Mouse (Mus musculus) lung, embryonic 16.5 days (tissue): Measurements from ENCODE around the gene Prc1. TPM values are rescaled to one million over a fixed set of nuclear protein-coding genes. Genes with fewer than 3 reads are reported as not detected.

ENCODE experiments used
- ATAC-seq: fragments of 200-750 bp; cut with Nextera tagmentation; 2 replicates; pipeline ENCODE4 v1.8.0; 2017; ENCODE audit warnings: low read depth, mild to moderate bottlenecking, moderate library complexity
- H3K27ac ChIP-seq: fragments of 300-500 bp; sonication (generic); 2 replicates; pipeline ENCODE4 v1.5.1; 2014; ENCODE audit warnings: mild to moderate bottlenecking, control low read depth, low read length
- H3K27me3 ChIP-seq: fragments of 300-500 bp; sonication (generic); 2 replicates; pipeline ENCODE4 v1.6.1; 2014; ENCODE audit warnings: low read depth, low read length, mixed read lengths; ENCODE audit not compliant: control insufficient read depth, insufficient read depth
- H3K36me3 ChIP-seq: fragments of 300-500 bp; sonication (generic); 2 replicates; pipeline ENCODE4 v1.6.1; 2014; ENCODE audit warnings: low read length; ENCODE audit not compliant: control insufficient read depth, insufficient read depth
- H3K4me1 ChIP-seq: fragments of 300-500 bp; sonication (generic); replicated peaks from 2 replicates; pipeline ENCODE4 v1.6.1; 2014; ENCODE audit warnings: low read length, mixed read lengths; ENCODE audit not compliant: control insufficient read depth, insufficient read depth
- H3K4me2 ChIP-seq: fragments of 300-500 bp; sonication (generic); 2 replicates; pipeline ENCODE4 v1.6.1; 2014; ENCODE audit warnings: low read depth, low read length, control low read depth
- H3K4me3 ChIP-seq: fragments of 300-500 bp; sonication (generic); 2 replicates; pipeline ENCODE4 v1.5.1; 2014; ENCODE audit warnings: mild to moderate bottlenecking, low read length, control low read depth
- H3K9ac ChIP-seq: fragments of 300-500 bp; sonication (generic); 2 replicates; pipeline ENCODE4 v1.6.1; 2014; ENCODE audit warnings: low read length, control low read depth
- H3K9me3 ChIP-seq: fragments of 300-500 bp; sonication (generic); 2 replicates; pipeline ENCODE4 v1.6.1; 2016; ENCODE audit warnings: low read length; ENCODE audit not compliant: control insufficient read depth
- WGBS: fragments of 180-500 bp; shearing (Covaris S2); extraction: QIAGEN DNeasy Blood & Tissue Kit; methylation state at CpG from one replicate; pipeline ENCODE4 v1.1.7; 2014; 5-methylcytosine and 5-hydroxymethylcytosine counted together
- polyA plus RNA-seq: library from polyadenylated mRNA; unstranded; fragments of >200 nt; fragmentation: Nextera tagmentation; extraction: Ambion mirVana; gene quantifications from 2 replicates; pipeline ENCODE4 v1.2.1, GENCODE M21; 2015

Gene Prc1
- polyA plus RNA-seq, 1 experiment from 2014 or later = 182 TPM

- WGBS = 65% methylated on average over 2 of the region's 2 CpGs
Measured at GRCm38 (mm10) chr7:80350808-80351207, 56.6 kb downstream of the Prc1 start.

GRCm38 (mm10) chr7:80352920-80353319 is 58.7 kb downstream of the Prc1 start:
- Histone ChIP-seq H3K27ac (no peak overlapping the region), H3K9me3 (no peaks in the 10 kb centered on the region), H3K27me3 (no peaks in the 10 kb centered on the region), H3K36me3 (peaks cover 19% of the 10 kb centered on the region), H3K4me2 (no peak overlapping the region), H3K4me3 (no peak overlapping the region), H3K9ac (no peak overlapping the region), H3K4me1 (peaks cover 5% of the 10 kb centered on the region; the same call in 1 of the 2 replicates)
- no peak for ATAC-seq
- 91% methylated on average over 8 of the region's 8 CpGs for WGBS

More at GRCm38 (mm10) chr7:80350808-80351207, 56.6 kb downstream of the Prc1 start:
- no peak overlapping the region for H3K27ac ChIP-seq
- H3K4me1 ChIP-seq = peaks cover 10% of the 10 kb centered on the region
- no peaks in the 10 kb centered on the region for H3K27me3 ChIP-seq
- H3K9me3 ChIP-seq = no peaks in the 10 kb centered on the region
- H3K4me3 ChIP-seq = no peak overlapping the region
- H3K36me3 ChIP-seq = peaks cover 12% of the 10 kb centered on the region; the same call in 1 of the 2 replicates
- ATAC-seq = no peak
- H3K9ac ChIP-seq = no peak overlapping the region
- H3K4me2 ChIP-seq = no peak overlapping the region

- ATAC-seq = no peak
- WGBS = 83% methylated on average over 13 of the region's 13 CpGs
- Histone ChIP-seq H3K36me3 (peaks cover 18% of the 10 kb centered on the region), H3K4me1 (no peaks in the 10 kb centered on the region), H3K4me3 (no peak overlapping the region), H3K27ac (no peak overlapping the region), H3K9me3 (no peaks in the 10 kb centered on the region), H3K9ac (no peak overlapping the region), H3K4me2 (no peak overlapping the region), H3K27me3 (no peaks in the 10 kb centered on the region)
Measured at GRCm38 (mm10) chr7:80356351-80356750, 62.1 kb downstream of the Prc1 start.

GRCm38 (mm10) chr7:80357156-80357555 is 62.9 kb downstream of the Prc1 start:
- H3K27me3 ChIP-seq = no peaks in the 10 kb centered on the region
- no peak overlapping the region for H3K27ac ChIP-seq
- WGBS = 76% methylated on average over 8 of the region's 8 CpGs
- no peaks in the 10 kb centered on the region for H3K9me3 ChIP-seq
- peaks cover 20% of the 10 kb centered on the region for H3K36me3 ChIP-seq
- H3K9ac ChIP-seq = no peak overlapping the region
- no peaks in the 10 kb centered on the region for H3K4me1 ChIP-seq
- no peak for ATAC-seq
- H3K4me3 ChIP-seq = no peak overlapping the region
- no peak overlapping the region for H3K4me2 ChIP-seq

- H3K9me3 ChIP-seq = no peaks in the 10 kb centered on the region
- no peak overlapping the region for H3K27ac ChIP-seq
- H3K36me3 ChIP-seq = peaks cover 27% of the 10 kb centered on the region
- no peaks in the 10 kb centered on the region for H3K27me3 ChIP-seq
- no peak for ATAC-seq
- H3K4me1 ChIP-seq = no peaks in the 10 kb centered on the region
- H3K4me3 ChIP-seq = no peak overlapping the region
- H3K4me2 ChIP-seq = no peak overlapping the region
- H3K9ac ChIP-seq = no peak overlapping the region
- 73% methylated on average over 4 of the region's 4 CpGs for WGBS
Measured at GRCm38 (mm10) chr7:80358039-80358438, 63.8 kb downstream of the Prc1 start.

- Histone ChIP-seq H3K4me1 (no peaks in the 10 kb centered on the region), H3K9ac (no peak overlapping the region), H3K27ac (no peak overlapping the region), H3K36me3 (peaks cover 42% of the 10 kb centered on the region), H3K27me3 (no peaks in the 10 kb centered on the region), H3K4me2 (no peak overlapping the region), H3K4me3 (no peak overlapping the region), H3K9me3 (no peaks in the 10 kb centered on the region)
- ATAC-seq = no peak
- 43% methylated on average over 3 of the region's 3 CpGs for WGBS
Measured at GRCm38 (mm10) chr7:80360435-80360834, 66.2 kb downstream of the Prc1 start.

GRCm38 (mm10) chr7:80365759-80366158 is 71.5 kb downstream of the Prc1 start:
- no peak overlapping the region for H3K4me2 ChIP-seq
- H3K27ac ChIP-seq = no peak overlapping the region
- H3K4me1 ChIP-seq = peaks cover 21% of the 10 kb centered on the region
- peak; percentile 16; the same call in 1 of the 2 replicates for ATAC-seq
- peaks cover 54% of the 10 kb centered on the region for H3K36me3 ChIP-seq
- WGBS = 53% methylated on average over 2 of the region's 2 CpGs
- no peaks in the 10 kb centered on the region for H3K9me3 ChIP-seq
- no peaks in the 10 kb centered on the region for H3K27me3 ChIP-seq
- no peak overlapping the region for H3K4me3 ChIP-seq
- no peak overlapping the region for H3K9ac ChIP-seq

Other genes starting within 250 kb of the Prc1 start
- 671 and 680 TPM in 2 replicates for gene Idh2, start 179.1 kb upstream of the Prc1 start, polyA plus RNA-seq
- gene Sema4b, start 107.6 kb upstream of the Prc1 start, polyA plus RNA-seq = 15.8 and 16.3 TPM in 2 replicates
- gene Cib1, start 61.6 kb upstream of the Prc1 start, polyA plus RNA-seq = 88.4 and 96.0 TPM in 2 replicates
- 3.5 and 3.9 TPM in 2 replicates for gene Gdpgp1, start 61.6 kb upstream of the Prc1 start, polyA plus RNA-seq
- gene Ttll13, start 48.1 kb upstream of the Prc1 start, polyA plus RNA-seq = 1.1 and 2.2 TPM in 2 replicates
- gene Ngrn, start 33.2 kb upstream of the Prc1 start, polyA plus RNA-seq = 46.2 and 47.4 TPM in 2 replicates
- gene Vps33b, start 24.8 kb upstream of the Prc1 start, polyA plus RNA-seq = 9.7 and 10.7 TPM in 2 replicates
- 7.2 and 8.9 TPM in 2 replicates for gene Rccd1, start 30.0 kb downstream of the Prc1 start, polyA plus RNA-seq
- 40.8 and 42.3 TPM in 2 replicates for gene Unc45a, start 46.6 kb downstream of the Prc1 start, polyA plus RNA-seq
- gene Hddc3, start 48.7 kb downstream of the Prc1 start, polyA plus RNA-seq = 20.9 and 21.9 TPM in 2 replicates
- 20.4 and 21.1 TPM in 2 replicates for gene Man2a2, start 76.9 kb downstream of the Prc1 start, polyA plus RNA-seq
- gene Fes, start 93.5 kb downstream of the Prc1 start, polyA plus RNA-seq = 18.5 and 19.3 TPM in 2 replicates
- gene Furin, start 111.0 kb downstream of the Prc1 start, polyA plus RNA-seq = 12.6 and 12.7 TPM in 2 replicates
- gene Blm, start 240.7 kb downstream of the Prc1 start, polyA plus RNA-seq = 23.1 and 25.2 TPM in 2 replicates